Mouse (Mus musculus) liver, embryonic 11.5 days (tissue): Measurements from ENCODE around the gene 2010111I01Rik. TPM values are rescaled to one million over a fixed set of nuclear protein-coding genes. Genes with fewer than 3 reads are reported as not detected.

Experiments
- ATAC-seq: fragments of 200-750 bp; cut with Nextera tagmentation; replicated peaks from 2 replicates; pipeline ENCODE4 v1.8.0; 2017; ENCODE audit warnings: moderate number of reproducible peaks, mild to moderate bottlenecking, moderate TSS enrichment, moderate library complexity; ENCODE audit not compliant: low FRiP score
- DNase-seq: peaks from one replicate; pipeline ENCODE4 v3.0.0-alpha.2; 2017; ENCODE audit warnings: low spot score
- H3K27ac ChIP-seq: fragments of 300-500 bp; sonication (generic); 2 replicates; pipeline ENCODE4 v1.5.1; 2014; ENCODE audit warnings: mild to moderate bottlenecking, low read depth, low read length, control low read depth
- H3K27me3 ChIP-seq: fragments of 300-500 bp; sonication (generic); replicated peaks from 2 replicates; pipeline ENCODE4 v1.6.1; 2014; ENCODE audit warnings: low read length, mixed read lengths; ENCODE audit not compliant: control insufficient read depth, insufficient read depth
- H3K36me3 ChIP-seq: fragments of 300-500 bp; sonication (generic); 2 replicates; pipeline ENCODE4 v1.6.1; 2014; ENCODE audit warnings: mild to moderate bottlenecking, low read length, moderate library complexity, mixed read lengths; ENCODE audit not compliant: control insufficient read depth, insufficient read depth
- H3K4me1 ChIP-seq: fragments of 300-500 bp; sonication (generic); replicated peaks from 2 replicates; pipeline ENCODE4 v1.6.1; 2014; ENCODE audit warnings: low read length, mixed read lengths; ENCODE audit not compliant: control insufficient read depth, insufficient read depth
- H3K4me2 ChIP-seq: fragments of 300-500 bp; sonication (generic); 2 replicates; pipeline ENCODE4 v1.6.1; 2014; ENCODE audit warnings: mild to moderate bottlenecking, control low read depth, moderate library complexity
- H3K4me3 ChIP-seq: fragments of 300-500 bp; sonication (generic); 2 replicates; pipeline ENCODE4 v1.5.1; 2014; ENCODE audit warnings: low read depth, low read length, control low read depth
- H3K9ac ChIP-seq: fragments of 300-500 bp; sonication (generic); 2 replicates; pipeline ENCODE4 v1.6.1; 2014; ENCODE audit warnings: low read depth, low read length, control low read depth
- H3K9me3 ChIP-seq: fragments of 300-500 bp; sonication (generic); 2 replicates; pipeline ENCODE4 v1.6.1; 2016; ENCODE audit warnings: low read length, inconsistent platforms, mixed read lengths; ENCODE audit not compliant: control insufficient read depth
- WGBS: fragments of 180-500 bp; shearing (Covaris S2); extraction: QIAGEN DNeasy Blood & Tissue Kit; methylation state at CpG from one replicate; pipeline ENCODE4 v1.1.7; 2014; 5-methylcytosine and 5-hydroxymethylcytosine counted together
- polyA plus RNA-seq: library from polyadenylated mRNA; unstranded; fragments of >200 nt; fragmentation: Nextera tagmentation; extraction: Ambion mirVana; gene quantifications from 2 replicates; pipeline ENCODE4 v1.2.1, GENCODE M21; 2014

The 2010111I01Rik gene
- polyA plus RNA-seq, 1 experiment from 2014 or later: 30.6 TPM

- Histone ChIP-seq H3K27me3 (no peaks in the 10 kb centered on the region), H3K27ac (no peak overlapping the region), H3K4me3 (no peak overlapping the region), H3K36me3 (no peaks in the 10 kb centered on the region), H3K9ac (no peak overlapping the region), H3K4me1 (no peaks in the 10 kb centered on the region), H3K4me2 (no peak overlapping the region), H3K9me3 (no peaks in the 10 kb centered on the region)
- ATAC-seq (no peak), DNase-seq (no peak)
- 31% methylated on average over 6 of the region's 6 CpGs for WGBS
These were observed 74.6 kb downstream of the 2010111I01Rik start for GRCm38 (mm10) chr13:63039326-63039725.

GRCm38 (mm10) chr13:63039848-63040247 is 75.2 kb downstream of the 2010111I01Rik start:
- Histone ChIP-seq H3K4me3 (no peak overlapping the region), H3K27ac (no peak overlapping the region), H3K4me1 (no peaks in the 10 kb centered on the region), H3K9me3 (no peaks in the 10 kb centered on the region), H3K36me3 (no peaks in the 10 kb centered on the region), H3K27me3 (no peaks in the 10 kb centered on the region), H3K9ac (no peak overlapping the region), H3K4me2 (no peak overlapping the region)
- no peak for ATAC-seq
- 81% methylated on average over 2 of the region's 2 CpGs for WGBS
- DNase-seq: no peak

- no peaks in the 10 kb centered on the region for H3K27me3 ChIP-seq
- DNase-seq: no peak
- no peak for ATAC-seq
- no peak overlapping the region for H3K9ac ChIP-seq
- H3K9me3 ChIP-seq: no peaks in the 10 kb centered on the region
- H3K36me3 ChIP-seq: no peaks in the 10 kb centered on the region
- H3K4me3 ChIP-seq: no peak overlapping the region
- H3K4me1 ChIP-seq: no peaks in the 10 kb centered on the region
- 88% methylated on average over 2 of the region's 2 CpGs for WGBS
- no peak overlapping the region for H3K27ac ChIP-seq
- no peak overlapping the region for H3K4me2 ChIP-seq
These were observed 81.0 kb downstream of the 2010111I01Rik start for GRCm38 (mm10) chr13:63045504-63046205.

- DNase-seq: no peak
These were observed 81.7 kb downstream of the 2010111I01Rik start for GRCm38 (mm10) chr13:63046206-63047020.

GRCm38 (mm10) chr13:63063706-63064105 is 99.0 kb downstream of the 2010111I01Rik start:
- H3K9me3 ChIP-seq: no peaks in the 10 kb centered on the region
- no peaks in the 10 kb centered on the region for H3K36me3 ChIP-seq
- DNase-seq (no peak), ATAC-seq (peak; percentile 93)
- H3K4me2 ChIP-seq: no peak overlapping the region
- no peaks in the 10 kb centered on the region for H3K4me1 ChIP-seq
- H3K4me3 ChIP-seq: no peak overlapping the region
- no peaks in the 10 kb centered on the region for H3K27me3 ChIP-seq
- 53% methylated on average over 1 of the region's 1 CpGs for WGBS
- H3K27ac ChIP-seq: no peak overlapping the region
- no peak overlapping the region for H3K9ac ChIP-seq

More at GRCm38 (mm10) chr13:63046206-63047020, 81.7 kb downstream of the 2010111I01Rik start:
- Histone ChIP-seq H3K27me3 (no peaks in the 10 kb centered on the region), H3K4me3 (no peak overlapping the region), H3K4me1 (no peaks in the 10 kb centered on the region), H3K9ac (no peak overlapping the region), H3K4me2 (no peak overlapping the region), H3K36me3 (no peaks in the 10 kb centered on the region), H3K9me3 (no peaks in the 10 kb centered on the region), H3K27ac (no peak overlapping the region)
- ATAC-seq: no peak
- WGBS: 47% methylated on average over 7 of the region's 7 CpGs

GRCm38 (mm10) chr13:63066607-63067006 is 101.9 kb downstream of the 2010111I01Rik start:
- H3K9me3 ChIP-seq: no peaks in the 10 kb centered on the region
- DNase-seq (no peak), ATAC-seq (no peak)
- H3K27me3 ChIP-seq: no peaks in the 10 kb centered on the region
- H3K9ac ChIP-seq: no peak overlapping the region
- no peak overlapping the region for H3K4me3 ChIP-seq
- no peak overlapping the region for H3K27ac ChIP-seq
- H3K4me2 ChIP-seq: no peak overlapping the region
- no peaks in the 10 kb centered on the region for H3K36me3 ChIP-seq
- H3K4me1 ChIP-seq: no peaks in the 10 kb centered on the region
- 67% methylated on average over 1 of the region's 1 CpGs for WGBS

GRCm38 (mm10) chr13:63068371-63069136 is 103.9 kb downstream of the 2010111I01Rik start:
- Histone ChIP-seq H3K27me3 (no peaks in the 10 kb centered on the region), H3K9ac (no peak overlapping the region), H3K4me3 (no peak overlapping the region), H3K9me3 (no peaks in the 10 kb centered on the region), H3K4me2 (no peak overlapping the region), H3K4me1 (no peaks in the 10 kb centered on the region; the same call in 1 of the 2 replicates), H3K36me3 (no peaks in the 10 kb centered on the region), H3K27ac (no peak overlapping the region)
- DNase-seq: no peak
- no peak for ATAC-seq
- 82% methylated on average over 4 of the region's 4 CpGs for WGBS

- 71% methylated on average over 8 of the region's 8 CpGs for WGBS
- H3K27ac ChIP-seq: no peak overlapping the region
These were observed 107.2 kb downstream of the 2010111I01Rik start for GRCm38 (mm10) chr13:63071874-63072273.

More at GRCm38 (mm10) chr13:63071874-63072273, 107.2 kb downstream of the 2010111I01Rik start:
- H3K9me3 ChIP-seq: no peaks in the 10 kb centered on the region
- H3K27me3 ChIP-seq: no peaks in the 10 kb centered on the region
- no peaks in the 10 kb centered on the region; the same call in 1 of the 2 replicates for H3K4me1 ChIP-seq
- no peaks in the 10 kb centered on the region for H3K36me3 ChIP-seq
- ATAC-seq (no peak), DNase-seq (no peak)
- H3K4me2 ChIP-seq: no peak overlapping the region
- H3K4me3 ChIP-seq: no peak overlapping the region
- H3K9ac ChIP-seq: no peak overlapping the region
